Mouse (Mus musculus): ENCODE measurements around the gene Setd1a. TPM values are rescaled to one million over a fixed set of nuclear protein-coding genes. Genes with fewer than 3 reads are reported as not detected.
"Not testable (repeated sequence)": the region's sequence is repeated elsewhere in the genome, so short reads cannot be mapped to it uniquely, and the experiment has no call there.

Gene Setd1a
- total and polyA plus RNA-seq, 3 experiments = 4.5 to 51.0 (median 9.8) TPM

DNA sequence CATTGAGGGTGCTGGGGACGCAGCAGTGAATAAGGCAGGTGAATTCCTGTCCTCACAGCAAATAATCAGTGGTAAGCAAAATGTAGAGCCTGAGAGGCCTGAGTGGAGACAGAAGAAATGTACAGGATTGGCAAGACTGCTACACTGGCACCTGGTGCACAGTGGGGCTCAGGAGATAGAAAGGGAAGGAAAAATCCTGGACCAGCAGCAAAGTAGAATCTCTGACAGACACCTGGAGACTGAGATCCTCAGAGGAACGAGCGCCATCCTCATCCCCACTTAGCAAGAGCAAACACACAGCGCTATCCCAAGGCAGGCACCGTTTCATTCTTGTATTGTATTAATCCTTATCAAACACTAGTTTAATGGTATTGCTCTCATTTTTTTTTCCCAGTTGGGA is 61.0 kb downstream of the Setd1a start:
- Histone ChIP-seq H3K9ac (ENCODE audit: insufficient read depth, low read depth) (no peak overlapping the region), H3K27me3 (replicated peaks) (no peaks in the 10 kb centered on the region), H3K4me2 (ENCODE audit: insufficient read depth, low read depth, poor library complexity, severe bottlenecking) (no peak overlapping the region), H3K4me1 (ENCODE audit: control insufficient read depth in 1 of 2, insufficient read depth in 2 of 2) (peaks cover 2 to 7% of the 10 kb centered on the region in 2 experiments; a peak in 3 of 4 replicates), H3K79me2 (replicated peaks; ENCODE audit: control insufficient read depth, extremely low read depth, insufficient read depth, poor library complexity, severe bottlenecking) (no peaks in the 10 kb centered on the region), H3K27ac (ENCODE audit: insufficient read depth, low read depth) (no peak overlapping the region), H3K4me3 (replicated peaks in 1 of 3; ENCODE audit: low read depth in 2 of 3, low read length in 2 of 3, poor library complexity in 1 of 3) (no peak overlapping the region), H3K36me3 (replicated peaks in 1 of 2; ENCODE audit: control insufficient read depth in 1 of 2, insufficient read depth in 1 of 2, low read length in 1 of 2) (no peaks in the 10 kb centered on the region), H3K9me3 (replicated peaks; ENCODE audit: low read length) (no peaks in the 10 kb centered on the region)
- DNase-seq (ENCODE audit: extremely low read depth) = no peak
- in situ Hi-C loops (cut with MboI; ENCODE audit: low pct_ligation_motif_present, low pct_unique_long_range_greater_than_20kb, low sequenced_read_pairs) = no loop called here
- dilution Hi-C loops (cut with MboI; ENCODE audit: extremely low pct_ligation_motif_present, extremely low pct_unique_long_range_greater_than_20kb, low sequenced_read_pairs) = no loop called here
- no peak for TF ChIP-seq CTCF (conservative IDR thresholded peaks at IDR 0.05 in 1 of 2, IDR thresholded peaks at IDR 0.05 in 1 of 2; ENCODE audit: low read depth in 2 of 2, low read length in 2 of 2)
- no peak for TF ChIP-seq MXI1 (IDR thresholded peaks at IDR 0.05; ENCODE audit: low read depth, low read length)
- no peak for TF ChIP-seq BHLHE40 (IDR thresholded peaks at IDR 0.05; ENCODE audit: low read depth, low read length)
- no peak for TF ChIP-seq JUN (IDR thresholded peaks at IDR 0.05; ENCODE audit: insufficient read depth, low read depth, low read length)
- no peak for TF ChIP-seq MYC (IDR thresholded peaks at IDR 0.05; ENCODE audit: low read depth, low read length)
- TF ChIP-seq KAT2A (IDR thresholded peaks at IDR 0.05; ENCODE audit: insufficient replicate concordance, low read length) = no peak
- TF ChIP-seq MEF2A (IDR thresholded peaks at IDR 0.05; ENCODE audit: borderline replicate concordance, low read depth, low read length) = no peak
- no peak for TF ChIP-seq RCOR1 (conservative IDR thresholded peaks at IDR 0.05; ENCODE audit: low read depth, low read length)

DNA sequence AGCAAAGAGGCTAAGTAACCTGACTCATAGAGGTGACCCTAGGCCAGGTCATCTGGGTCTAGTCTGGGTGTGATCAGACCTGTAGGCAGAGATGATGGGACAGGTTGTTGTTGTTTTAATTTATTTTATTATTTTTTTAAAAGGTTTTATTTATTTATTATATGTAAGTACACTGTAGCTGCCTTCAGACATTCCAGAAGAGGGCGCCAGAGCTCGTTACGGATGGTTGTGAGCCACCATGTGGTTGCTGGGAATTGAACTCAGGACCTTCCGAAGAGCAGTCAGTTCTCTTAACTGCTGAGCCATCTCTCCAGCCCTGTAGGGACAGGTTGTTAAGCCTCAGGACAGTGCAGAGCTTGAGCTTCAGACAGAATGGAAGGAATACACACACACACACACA is 61.4 kb downstream of the Setd1a start:
- H3K27me3 ChIP-seq (replicated peaks); DNase-seq (ENCODE audit: extremely low read depth); H3K4me3 ChIP-seq (replicated peaks in 1 of 3; ENCODE audit: low read depth in 2 of 3, low read length in 2 of 3, poor library complexity in 1 of 3); dilution Hi-C loops (cut with MboI; ENCODE audit: extremely low pct_ligation_motif_present, extremely low pct_unique_long_range_greater_than_20kb, low sequenced_read_pairs); H3K9me3 ChIP-seq (replicated peaks; ENCODE audit: low read length); H3K36me3 ChIP-seq (replicated peaks in 1 of 2; ENCODE audit: control insufficient read depth in 1 of 2, insufficient read depth in 1 of 2, low read length in 1 of 2); H3K79me2 ChIP-seq (replicated peaks; ENCODE audit: control insufficient read depth, extremely low read depth, insufficient read depth, poor library complexity, severe bottlenecking); in situ Hi-C loops (cut with MboI; ENCODE audit: low pct_ligation_motif_present, low pct_unique_long_range_greater_than_20kb, low sequenced_read_pairs); H3K27ac ChIP-seq (ENCODE audit: insufficient read depth, low read depth); H3K9ac ChIP-seq (ENCODE audit: insufficient read depth, low read depth); H3K4me2 ChIP-seq (ENCODE audit: insufficient read depth, low read depth, poor library complexity, severe bottlenecking): not testable (repeated sequence)
- H3K4me1 ChIP-seq (ENCODE audit: control insufficient read depth in 1 of 2, insufficient read depth in 2 of 2) = peaks cover 2 to 11% of the 10 kb centered on the region in 2 experiments; a peak in 3 of 4 replicates

DNA sequence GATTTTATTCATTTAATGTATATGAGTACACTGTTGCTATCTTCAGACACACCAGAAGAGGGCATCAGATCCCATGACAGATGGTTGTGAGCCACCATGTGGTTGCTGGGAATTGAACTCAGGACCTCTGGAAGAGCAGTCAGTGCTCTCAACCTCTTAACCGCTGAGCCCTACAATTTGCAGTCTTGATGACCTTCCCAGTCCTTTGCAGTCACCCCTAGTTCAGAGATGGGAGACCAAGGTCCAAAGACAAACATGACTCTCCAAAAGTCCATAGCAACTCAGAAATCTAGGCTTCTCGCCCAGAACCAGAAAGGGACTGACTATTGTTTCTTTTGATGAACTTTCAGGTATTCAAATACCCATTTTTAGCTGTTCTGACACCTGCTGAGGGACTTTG is 63.6 kb downstream of the Setd1a start:
- H3K4me3 ChIP-seq (replicated peaks in 1 of 3; ENCODE audit: low read depth in 2 of 3, low read length in 2 of 3, poor library complexity in 1 of 3); H3K9me3 ChIP-seq (replicated peaks; ENCODE audit: low read length); H3K27ac ChIP-seq (ENCODE audit: insufficient read depth, low read depth); H3K9ac ChIP-seq (ENCODE audit: insufficient read depth, low read depth); in situ Hi-C loops (cut with MboI; ENCODE audit: low pct_ligation_motif_present, low pct_unique_long_range_greater_than_20kb, low sequenced_read_pairs); dilution Hi-C loops (cut with MboI; ENCODE audit: extremely low pct_ligation_motif_present, extremely low pct_unique_long_range_greater_than_20kb, low sequenced_read_pairs); DNase-seq (ENCODE audit: extremely low read depth); H3K27me3 ChIP-seq (replicated peaks); H3K4me2 ChIP-seq (ENCODE audit: insufficient read depth, low read depth, poor library complexity, severe bottlenecking); H3K79me2 ChIP-seq (replicated peaks; ENCODE audit: control insufficient read depth, extremely low read depth, insufficient read depth, poor library complexity, severe bottlenecking): not testable (repeated sequence)
- peaks cover 2 to 13% of the 10 kb centered on the region in 2 experiments; a peak in 3 of 4 replicates for H3K4me1 ChIP-seq (ENCODE audit: control insufficient read depth in 1 of 2, insufficient read depth in 2 of 2)
- H3K36me3 ChIP-seq (replicated peaks in 1 of 2; ENCODE audit: control insufficient read depth in 1 of 2, insufficient read depth in 1 of 2, low read length in 1 of 2) = peaks cover 12 to 17% of the 10 kb centered on the region in 2 experiments

Measured in CH12.LX (cell line).